Comparison of ENCODE assay signal across 25 mouse cellular contexts in genomic region chr10:124119585-124119984, GRCm38 (mm10).
"Had no signal": no experiment of that assay in that cellular context is flagged by ENCODE, and none has a peak within 500 bp of the region (broad histone marks: within the 10 kb centered on the region; RNA-seq: fewer than 3 reads in every experiment).

No protein-coding gene starts in this region.

- H3K4me3 ChIP-seq: gastrocnemius, adult 2 months; heart, embryonic 10.5 days; heart, embryonic 12.5 days; hindbrain, embryonic 10.5 days; hindbrain, embryonic 12.5 days; intestine, embryonic 15.5 days; limb, embryonic 13.5 days had no signal

- H3K9me3 ChIP-seq: heart, embryonic 10.5 days; heart, embryonic 12.5 days; hindbrain, embryonic 10.5 days; hindbrain, embryonic 12.5 days; intestine, embryonic 15.5 days; limb, embryonic 13.5 days had no signal

- H3K4me2 ChIP-seq: heart, embryonic 12.5 days; hindbrain, embryonic 12.5 days; hindbrain, embryonic 14.5 days; intestine, embryonic 15.5 days; limb, embryonic 13.5 days had no signal

- ATAC-seq: forebrain, embryonic 16.5 days; hindbrain, embryonic 16.5 days; inflammation-experienced regulatory T-cells, adult 6 months; intestine, embryonic 15.5 days; intestine, postnatal 0 days had no signal

- H3K36me3 ChIP-seq: heart, embryonic 10.5 days; heart, embryonic 12.5 days; hindbrain, embryonic 10.5 days; hindbrain, embryonic 12.5 days; intestine, embryonic 15.5 days; limb, embryonic 13.5 days had no signal

- H3K27ac ChIP-seq: gastrocnemius, adult 2 months; heart, embryonic 10.5 days; hindbrain, embryonic 10.5 days; hindbrain, embryonic 12.5 days; hindbrain, embryonic 14.5 days; intestine, embryonic 15.5 days; kidney, postnatal 0 days; limb, embryonic 13.5 days had no signal

- H3K9ac ChIP-seq: heart, embryonic 12.5 days; hindbrain, embryonic 12.5 days; hindbrain, embryonic 14.5 days; intestine, embryonic 15.5 days; limb, embryonic 13.5 days had no signal

- H3K27me3 ChIP-seq: heart, embryonic 12.5 days; hindbrain, embryonic 12.5 days; intestine, embryonic 15.5 days; limb, embryonic 13.5 days had no signal

- H3K4me1 ChIP-seq: heart, embryonic 10.5 days; heart, embryonic 12.5 days; hindbrain, embryonic 10.5 days; hindbrain, embryonic 12.5 days; intestine, embryonic 15.5 days; limb, embryonic 13.5 days had no signal

- DNase-seq: gastrocnemius, adult 2 months; gastrocnemius, postnatal 10 days; gastrocnemius, postnatal 25 days; heart, adult 18-20 months; heart, postnatal 10 days; heart, postnatal 4 days; kidney, adult 18-20 months; kidney, adult 8-10 months; kidney, postnatal 14 days; kidney, postnatal 36 days; layer of hippocampus, adult 9-11 months; layer of hippocampus, postnatal 36 days; left cerebral cortex, postnatal 4 days had no signal
